Mouse (Mus musculus): ENCODE results near the gene Sec16a. TPM values are rescaled to one million over a fixed set of nuclear protein-coding genes. Genes with fewer than 3 reads are reported as not detected.

Sec16a gene
- polyA plus RNA-seq, 1 experiment from 2014 or later: 6.9 TPM

Small RNA genes lying within 50 kb of the gene (microRNA-seq; reads per million reads assigned to microRNA genes)
- gene Mir6996: not detected

Other genes with a start within 250 kb of the Sec16a start
- not detected in 2 replicates for gene Lhx3, start 236.9 kb downstream of the Sec16a start, polyA plus RNA-seq (2015; fragmentation: Nextera tagmentation; extraction: Ambion mirVana)
- 5.7 and 7.7 TPM in 2 replicates for gene Qsox2, start 207.7 kb downstream of the Sec16a start, polyA plus RNA-seq (2015; fragmentation: Nextera tagmentation; extraction: Ambion mirVana)
- gene Ccdc187, start 150.7 kb downstream of the Sec16a start, polyA plus RNA-seq (2015; fragmentation: Nextera tagmentation; extraction: Ambion mirVana): 0.02 and 0.03 TPM in 2 replicates
- 3.4 TPM in 2 replicates for gene Gpsm1, start 129.7 kb downstream of the Sec16a start, polyA plus RNA-seq (2015; fragmentation: Nextera tagmentation; extraction: Ambion mirVana)
- gene Dnlz, start 93.1 kb downstream of the Sec16a start, polyA plus RNA-seq (2015; fragmentation: Nextera tagmentation; extraction: Ambion mirVana): 10.0 and 11.2 TPM in 2 replicates
- gene Card9, start 84.3 kb downstream of the Sec16a start, polyA plus RNA-seq (2015; fragmentation: Nextera tagmentation; extraction: Ambion mirVana): 1.2 and 1.5 TPM in 2 replicates
- gene Snapc4, start 64.6 kb downstream of the Sec16a start, polyA plus RNA-seq (2015; fragmentation: Nextera tagmentation; extraction: Ambion mirVana): 10.5 and 12.6 TPM in 2 replicates
- gene Entr1, start 55.9 kb downstream of the Sec16a start, polyA plus RNA-seq (2015; fragmentation: Nextera tagmentation; extraction: Ambion mirVana): 47.6 and 52.4 TPM in 2 replicates
- gene Pmpca, start 55.9 kb downstream of the Sec16a start, polyA plus RNA-seq (2015; fragmentation: Nextera tagmentation; extraction: Ambion mirVana): 81.5 and 93.2 TPM in 2 replicates
- gene Inpp5e, start 36.0 kb downstream of the Sec16a start, polyA plus RNA-seq (2015; fragmentation: Nextera tagmentation; extraction: Ambion mirVana): 6.3 and 7.3 TPM in 2 replicates
- gene Notch1, start 71.4 kb upstream of the Sec16a start, polyA plus RNA-seq (2015; fragmentation: Nextera tagmentation; extraction: Ambion mirVana): 1.5 and 1.6 TPM in 2 replicates
- 69.4 and 79.4 TPM in 2 replicates for gene Egfl7, start 134.8 kb upstream of the Sec16a start, polyA plus RNA-seq (2015; fragmentation: Nextera tagmentation; extraction: Ambion mirVana)
- gene Gm20532, start 141.4 kb upstream of the Sec16a start, polyA plus RNA-seq (2015; fragmentation: Nextera tagmentation; extraction: Ambion mirVana): not detected in 2 replicates
- 30.9 and 32.7 TPM in 2 replicates for gene Agpat2, start 159.2 kb upstream of the Sec16a start, polyA plus RNA-seq (2015; fragmentation: Nextera tagmentation; extraction: Ambion mirVana)
- 2.1 and 2.3 TPM in 2 replicates for gene Fam69b, start 183.2 kb upstream of the Sec16a start, polyA plus RNA-seq (2015; fragmentation: Nextera tagmentation; extraction: Ambion mirVana)
- gene Lcn4, start 226.1 kb upstream of the Sec16a start, polyA plus RNA-seq (2015; fragmentation: Nextera tagmentation; extraction: Ambion mirVana): not detected in 2 replicates

Data from liver, embryonic 13.5 days (tissue).